Mouse (Mus musculus) lung, embryonic 14.5 days (tissue): Measurements from ENCODE around the gene Tap1. TPM values are rescaled to one million over a fixed set of nuclear protein-coding genes. Genes with fewer than 3 reads are reported as not detected.

ENCODE experiments used
- ATAC-seq: fragments of 200-750 bp; cut with Nextera tagmentation; 2 replicates; pipeline ENCODE4 v1.8.0; 2017; ENCODE audit warnings: mild to moderate bottlenecking, moderate TSS enrichment, moderate library complexity; ENCODE audit not compliant: insufficient read depth
- DNase-seq: peaks from one replicate; pipeline ENCODE4 v3.0.0-alpha.2; 2015
- H3K27ac ChIP-seq: fragments of 300-500 bp; sonication (generic); 2 replicates; pipeline ENCODE4 v1.5.1; 2014; ENCODE audit warnings: low read depth, mild to moderate bottlenecking, moderate library complexity
- H3K27me3 ChIP-seq: fragments of 300-500 bp; sonication (generic); 2 replicates; pipeline ENCODE4 v1.6.1; 2014; ENCODE audit warnings: low read length, control low read depth; ENCODE audit not compliant: insufficient read depth
- H3K36me3 ChIP-seq: fragments of 300-500 bp; sonication (generic); 2 replicates; pipeline ENCODE4 v1.6.1; 2014; ENCODE audit warnings: control low read depth; ENCODE audit not compliant: insufficient read depth
- H3K4me1 ChIP-seq: fragments of 300-500 bp; sonication (generic); 2 replicates; pipeline ENCODE4 v1.6.1; 2014; ENCODE audit warnings: antibody characterized with exemption, control low read depth; ENCODE audit not compliant: insufficient read depth
- H3K4me2 ChIP-seq: fragments of 300-500 bp; sonication (generic); 2 replicates; pipeline ENCODE4 v1.6.1; 2014; ENCODE audit warnings: mild to moderate bottlenecking
- H3K4me3 ChIP-seq: fragments of 300-500 bp; sonication (generic); 2 replicates; pipeline ENCODE4 v1.5.1; 2014; ENCODE audit warnings: low read depth, low read length
- H3K9ac ChIP-seq: fragments of 300-500 bp; sonication (generic); 2 replicates; pipeline ENCODE4 v1.6.1; 2014
- H3K9me3 ChIP-seq: fragments of 300-500 bp; sonication (generic); 2 replicates; pipeline ENCODE4 v1.6.1; 2016; ENCODE audit warnings: low read depth, low read length, control low read depth
- CTCF ChIP-seq: IDR thresholded peaks from 2 replicates; pipeline ENCODE4 v1.5.1; 2016; ENCODE audit warnings: antibody characterized with exemption, low read depth
- WGBS: fragments of 180-500 bp; shearing (Covaris S2); extraction: QIAGEN DNeasy Blood & Tissue Kit; methylation state at CpG from one replicate; pipeline ENCODE4 v1.1.7; 2014; 5-methylcytosine and 5-hydroxymethylcytosine counted together
- polyA plus RNA-seq: library from polyadenylated mRNA; unstranded; fragments of >200 nt; fragmentation: Nextera tagmentation; extraction: Ambion mirVana; gene quantifications from 2 replicates; pipeline ENCODE4 v1.2.1, GENCODE M21; 2014

Tap1 gene
- polyA plus RNA-seq, 1 experiment from 2014 or later, result 4.0 TPM

DNA sequence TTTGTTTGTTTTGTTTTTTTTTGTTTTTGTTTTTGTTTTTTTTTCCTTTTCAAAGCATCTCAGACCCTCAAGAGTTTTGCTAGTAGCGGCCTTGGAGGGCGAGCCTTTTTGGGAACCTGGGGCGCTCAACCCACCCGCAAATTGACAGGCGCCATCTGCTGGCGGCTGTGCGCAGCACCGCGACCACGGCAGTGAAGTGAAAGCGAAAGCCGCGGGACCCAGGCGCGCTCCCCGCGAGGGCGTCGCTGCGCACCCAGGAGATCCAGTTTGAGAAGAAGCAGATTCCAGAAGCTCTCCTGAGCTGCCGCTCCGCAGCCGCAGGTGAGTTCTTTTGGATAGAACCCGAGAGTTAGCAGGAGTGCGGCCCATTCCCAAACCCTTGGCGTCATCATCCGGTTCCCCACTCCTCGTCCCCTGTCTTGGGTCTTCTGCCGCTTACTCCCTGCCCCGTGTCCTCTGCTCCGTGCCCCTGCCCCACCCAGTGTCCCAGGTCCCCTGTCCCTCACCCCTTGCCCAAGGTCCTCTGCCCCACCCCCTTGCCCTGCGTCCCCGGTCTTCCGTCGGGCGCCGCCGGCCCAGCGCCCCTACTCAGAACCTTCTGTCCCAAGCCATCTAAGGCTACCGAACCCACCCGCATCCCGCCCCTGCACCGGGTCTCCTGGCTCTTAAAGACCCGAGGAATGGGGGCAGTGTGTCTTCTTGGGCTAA, 17.1 kb downstream of the Tap1 start:
- no peaks in the 10 kb centered on the region for H3K4me1 ChIP-seq
- H3K27me3 ChIP-seq, result peaks cover 17% of the 10 kb centered on the region; the same call in 1 of the 2 replicates
- H3K4me3 ChIP-seq, result peak overlapping the region; percentile 69
- no peaks in the 10 kb centered on the region for H3K36me3 ChIP-seq
- WGBS, result under 1% methylated on average over 44 of the region's 44 CpGs
- no peak overlapping the region for H3K27ac ChIP-seq
- DNase-seq (peak; percentile 93), ATAC-seq (peak; percentile 42; the same call in 1 of the 2 replicates)
- peak overlapping the region; percentile 93 for H3K4me2 ChIP-seq
- peak overlapping the region; percentile 66 for H3K9ac ChIP-seq
- peak; percentile 89 for TF ChIP-seq CTCF
- no peaks in the 10 kb centered on the region for H3K9me3 ChIP-seq

DNA sequence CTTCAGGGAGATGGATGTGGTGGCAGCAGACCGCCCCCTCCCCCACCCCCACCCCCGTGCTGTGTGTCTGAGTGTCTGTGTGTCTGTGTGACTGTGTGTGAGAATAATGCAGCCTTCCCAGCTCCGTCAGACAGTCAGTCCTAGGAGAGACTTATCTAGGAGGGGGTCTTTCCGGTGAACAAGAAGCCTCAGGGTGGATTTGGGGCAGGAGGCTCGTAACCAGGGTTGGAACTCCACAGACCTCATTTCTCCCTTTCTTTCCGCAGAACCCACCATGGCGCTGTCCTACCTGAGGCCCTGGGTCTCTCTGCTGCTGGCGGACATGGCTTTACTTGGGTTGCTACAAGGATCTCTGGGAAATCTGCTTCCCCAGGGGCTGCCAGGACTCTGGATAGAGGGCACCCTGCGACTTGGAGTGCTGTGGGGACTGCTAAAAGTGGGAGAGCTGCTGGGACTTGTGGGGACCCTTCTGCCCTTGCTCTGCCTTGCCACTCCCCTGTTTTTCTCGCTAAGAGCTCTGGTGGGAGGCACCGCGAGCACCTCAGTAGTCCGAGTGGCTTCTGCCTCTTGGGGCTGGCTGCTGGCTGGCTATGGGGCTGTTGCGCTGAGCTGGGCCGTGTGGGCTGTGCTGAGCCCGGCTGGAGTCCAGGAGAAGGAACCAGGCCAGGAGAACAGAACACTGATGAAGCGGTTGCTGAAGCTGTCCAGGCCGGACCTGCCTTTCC, 17.8 kb downstream of the Tap1 start:
- peak; percentile 32; the same call in 1 of the 2 replicates for ATAC-seq
- Histone ChIP-seq H3K4me3 (peak overlapping the region; percentile 69), H3K9ac (peak overlapping the region; percentile 66), H3K36me3 (no peaks in the 10 kb centered on the region), H3K4me2 (peak overlapping the region; percentile 93), H3K27ac (0 out of 2 replicates have a peak overlapping the region, but pooled peaks have one; percentile 1), H3K4me1 (no peaks in the 10 kb centered on the region), H3K27me3 (peaks cover 22% of the 10 kb centered on the region; the same call in 1 of the 2 replicates), H3K9me3 (no peaks in the 10 kb centered on the region)
- no peak for DNase-seq
- no peak for TF ChIP-seq CTCF
- WGBS, result 16% methylated on average over 18 of the region's 18 CpGs

DNA sequence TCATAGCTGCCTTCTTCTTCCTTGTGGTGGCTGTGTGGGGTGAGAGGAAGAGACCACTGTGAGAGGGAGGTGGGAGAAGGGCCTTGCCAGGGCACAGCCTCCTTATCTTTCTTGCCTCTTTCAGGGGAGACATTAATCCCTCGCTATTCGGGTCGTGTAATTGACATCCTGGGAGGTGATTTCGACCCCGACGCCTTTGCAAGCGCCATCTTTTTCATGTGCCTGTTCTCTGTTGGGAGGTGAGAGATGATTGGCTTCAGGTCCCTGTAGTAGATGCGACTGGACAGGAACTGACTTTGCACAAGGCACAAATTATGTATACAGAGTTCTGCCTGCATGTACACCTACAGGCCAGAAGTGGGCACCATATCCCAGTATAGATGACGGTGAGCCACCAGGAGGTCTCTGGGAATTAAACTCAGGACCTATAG, 18.4 kb downstream of the Tap1 start:
- Histone ChIP-seq H3K36me3 (no peaks in the 10 kb centered on the region), H3K4me3 (peak overlapping the region; percentile 69), H3K27ac (no peak overlapping the region), H3K4me1 (no peaks in the 10 kb centered on the region), H3K27me3 (peaks cover 24% of the 10 kb centered on the region; the same call in 1 of the 2 replicates), H3K9me3 (no peaks in the 10 kb centered on the region), H3K9ac (no peak overlapping the region), H3K4me2 (peak overlapping the region; percentile 93; the same call in 1 of the 2 replicates)
- ATAC-seq, result no peak
- WGBS, result 20% methylated on average over 9 of the region's 9 CpGs
- DNase-seq, result peak; percentile 63
- TF ChIP-seq CTCF, result peak; percentile 68

DNA sequence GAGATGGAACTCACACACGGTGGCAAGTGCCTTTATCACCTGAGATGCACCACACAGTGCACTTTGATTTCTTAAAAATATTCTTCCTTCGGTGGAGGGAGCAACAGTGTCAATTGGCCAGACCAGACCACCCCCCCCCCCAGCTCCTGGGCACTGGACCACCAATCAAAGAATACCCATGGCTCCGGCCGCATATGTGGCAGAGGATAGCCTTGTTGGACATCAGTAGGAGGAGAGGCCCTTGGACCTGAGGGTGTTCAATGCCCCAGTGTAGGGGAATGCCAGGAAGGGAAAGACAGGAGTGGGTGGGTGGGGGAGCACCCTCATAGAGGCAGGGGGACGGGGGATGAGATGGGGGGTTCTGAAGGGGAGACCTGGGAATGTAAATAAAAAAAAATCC, 19.4 kb downstream of the Tap1 start:
- Histone ChIP-seq H3K9me3 (no peaks in the 10 kb centered on the region), H3K4me3 (no peak overlapping the region), H3K27ac (no peak overlapping the region), H3K27me3 (peaks cover 30% of the 10 kb centered on the region; the same call in 1 of the 2 replicates), H3K36me3 (no peaks in the 10 kb centered on the region), H3K9ac (no peak overlapping the region), H3K4me1 (no peaks in the 10 kb centered on the region), H3K4me2 (no peak overlapping the region)
- TF ChIP-seq CTCF, result no peak
- 82% methylated on average over 5 of the region's 5 CpGs for WGBS
- ATAC-seq (no peak), DNase-seq (no peak)

DNA sequence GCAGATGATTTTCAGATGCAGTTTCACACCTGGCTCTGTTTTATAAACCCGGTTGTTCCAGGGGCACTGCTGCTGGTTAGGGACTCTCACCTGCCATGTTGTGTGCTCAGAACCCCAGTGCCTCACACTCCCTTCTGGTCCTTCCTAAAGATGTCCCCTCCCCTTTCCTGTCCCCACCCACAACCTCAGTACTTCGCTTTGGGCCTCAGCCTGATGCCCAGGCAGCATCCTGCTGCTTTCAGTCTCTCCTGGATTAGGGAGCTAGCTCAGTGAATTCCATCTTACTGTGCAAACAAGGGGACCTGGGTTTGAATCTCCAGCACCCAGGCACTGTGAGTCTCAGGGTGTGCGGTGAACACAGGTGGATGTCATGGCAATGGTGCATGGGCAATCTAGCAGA, 20.1 kb downstream of the Tap1 start:
- H3K4me3 ChIP-seq, result no peak overlapping the region
- TF ChIP-seq CTCF, result no peak
- H3K4me2 ChIP-seq, result no peak overlapping the region
- H3K9ac ChIP-seq, result no peak overlapping the region
- no peak for DNase-seq
- H3K36me3 ChIP-seq, result no peaks in the 10 kb centered on the region
- ATAC-seq, result no peak
- WGBS, result 61% methylated on average over 3 of the region's 3 CpGs
- no peak overlapping the region for H3K27ac ChIP-seq
- peaks cover 35% of the 10 kb centered on the region; the same call in 1 of the 2 replicates for H3K27me3 ChIP-seq
- H3K4me1 ChIP-seq, result no peaks in the 10 kb centered on the region
- no peaks in the 10 kb centered on the region for H3K9me3 ChIP-seq

DNA sequence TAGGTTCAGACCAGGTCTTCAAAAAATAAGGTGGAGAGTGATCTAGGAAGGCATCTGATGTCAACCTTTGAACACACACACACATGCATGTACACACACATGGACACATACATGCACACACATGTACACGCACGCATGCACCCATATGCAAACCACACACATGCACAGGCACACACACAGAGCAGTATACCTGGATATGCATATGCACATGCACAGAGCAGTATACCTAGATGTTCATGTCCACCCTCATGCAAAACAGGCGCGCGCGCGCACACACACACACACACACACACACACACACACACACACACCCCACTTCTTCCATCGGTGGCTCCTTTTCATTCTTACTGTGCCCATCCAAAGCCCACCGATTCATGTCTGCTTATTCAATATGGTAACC, 20.5 kb downstream of the Tap1 start:
- Histone ChIP-seq H3K9ac (no peak overlapping the region), H3K4me3 (no peak overlapping the region), H3K4me1 (no peaks in the 10 kb centered on the region), H3K27ac (no peak overlapping the region), H3K9me3 (no peaks in the 10 kb centered on the region), H3K4me2 (no peak overlapping the region), H3K27me3 (peaks cover 37% of the 10 kb centered on the region), H3K36me3 (no peaks in the 10 kb centered on the region)
- no peak for ATAC-seq
- no peak for DNase-seq
- TF ChIP-seq CTCF, result no peak
- 96% methylated on average over 9 of the region's 9 CpGs for WGBS

DNA sequence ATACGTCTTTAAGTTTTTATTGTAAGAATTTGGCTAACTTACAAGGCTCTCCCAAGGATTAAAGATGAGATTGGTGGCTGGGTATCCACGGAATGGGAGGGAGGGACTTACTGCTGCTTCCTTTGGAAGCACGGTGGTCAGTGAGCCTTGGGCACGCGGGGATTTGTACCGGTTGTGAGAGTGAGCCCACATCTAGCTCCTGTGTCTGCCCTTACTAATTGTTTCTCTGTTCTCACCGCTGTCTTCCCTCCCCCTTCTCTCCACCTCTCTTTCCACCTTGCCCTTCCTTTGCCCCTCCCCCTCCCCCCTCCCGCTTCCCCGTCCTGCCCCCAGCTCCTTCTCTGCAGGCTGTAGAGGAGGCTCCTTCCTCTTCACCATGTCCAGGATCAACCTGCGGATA, 21.1 kb downstream of the Tap1 start:
- ATAC-seq, result no peak
- no peak for TF ChIP-seq CTCF
- DNase-seq, result no peak
- WGBS, result 23% methylated on average over 10 of the region's 10 CpGs
- no peaks in the 10 kb centered on the region for H3K9me3 ChIP-seq
- H3K36me3 ChIP-seq, result no peaks in the 10 kb centered on the region
- H3K27me3 ChIP-seq, result peaks cover 43% of the 10 kb centered on the region
- no peak overlapping the region for H3K4me2 ChIP-seq
- H3K4me1 ChIP-seq, result no peaks in the 10 kb centered on the region
- H3K4me3 ChIP-seq, result no peak overlapping the region
- H3K27ac ChIP-seq, result no peak overlapping the region
- H3K9ac ChIP-seq, result no peak overlapping the region
